Mouse (Mus musculus): Measurements from ENCODE around the gene Marf1. TPM values are rescaled to one million over a fixed set of nuclear protein-coding genes. Genes with fewer than 3 reads are reported as not detected.
"Not testable (repeated sequence)": the region's sequence is repeated elsewhere in the genome, so short reads cannot be mapped to it uniquely, and the experiment has no call there.

Gene Marf1
- total RNA-seq, 2 experiments from 2014 or later: 64.9 to 66.4 TPM

DNA sequence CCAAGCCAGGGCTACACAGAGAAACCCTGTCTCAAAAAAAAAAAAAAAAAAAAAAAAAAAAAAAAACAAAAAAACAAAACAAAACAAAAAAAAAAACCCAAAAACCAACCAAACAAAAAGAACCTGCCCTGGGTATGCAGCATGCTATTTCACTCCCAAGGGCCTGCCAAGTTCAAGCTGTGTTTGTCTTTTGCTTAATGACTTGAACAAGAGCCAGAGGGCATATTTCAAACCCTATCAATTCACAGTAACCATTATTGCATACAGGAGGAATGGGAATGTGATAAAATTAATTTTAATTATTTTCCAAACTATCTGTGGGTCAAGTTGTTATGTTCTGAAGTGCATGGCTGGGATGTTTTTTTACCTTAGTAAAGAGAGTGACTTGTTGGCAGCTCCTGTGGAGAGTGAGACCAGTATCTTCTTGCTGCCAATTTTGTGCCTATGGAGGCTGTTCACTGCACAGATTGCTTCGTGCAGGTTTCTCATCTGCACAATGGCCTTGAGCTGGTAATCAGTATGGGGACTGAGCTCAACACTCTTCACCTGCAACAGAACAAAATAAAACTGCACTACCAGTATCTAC, 25.1 kb downstream of the Marf1 start:
- DNase-seq: no peak

DNA sequence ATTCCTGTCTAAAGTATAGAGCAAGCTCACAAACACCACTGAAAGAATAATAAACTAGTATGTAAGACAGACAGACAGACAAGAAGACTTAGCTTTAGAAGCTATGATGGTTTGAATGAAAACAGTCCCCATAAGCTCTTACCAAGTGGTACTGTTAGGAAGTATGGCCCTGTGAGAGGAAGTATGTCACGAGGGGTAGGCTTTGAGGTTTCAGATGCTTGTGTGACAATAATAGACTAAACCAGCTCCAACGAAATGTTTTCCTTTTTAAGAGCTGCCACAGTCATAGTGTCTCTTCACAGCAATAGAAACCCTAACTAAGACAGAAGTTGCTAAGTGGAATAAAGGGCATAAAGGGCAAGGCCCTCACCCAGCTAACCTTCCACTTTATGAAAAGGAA, 28.1 kb downstream of the Marf1 start:
- DNase-seq: no peak

DNA sequence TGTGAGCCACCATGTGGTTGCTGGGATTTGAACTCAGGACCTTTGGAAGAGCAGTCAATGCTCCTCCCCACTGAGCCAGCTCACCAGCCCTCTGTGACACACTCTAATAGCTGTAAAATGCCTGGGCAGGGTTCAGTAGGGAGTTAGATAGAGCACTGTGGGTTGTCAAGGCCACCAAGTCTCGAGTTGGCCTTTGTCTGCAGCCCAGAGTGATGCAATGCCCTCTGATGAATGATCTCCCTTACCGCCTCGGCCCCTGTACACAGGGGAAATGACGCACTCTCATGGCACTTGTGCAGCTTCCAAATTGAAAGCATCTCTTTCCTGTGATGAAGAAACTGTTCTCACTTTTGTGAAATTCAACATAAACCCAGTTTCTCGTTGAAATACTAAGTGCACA, 31.3 kb downstream of the Marf1 start:
- peak; percentile 79 for DNase-seq

DNA sequence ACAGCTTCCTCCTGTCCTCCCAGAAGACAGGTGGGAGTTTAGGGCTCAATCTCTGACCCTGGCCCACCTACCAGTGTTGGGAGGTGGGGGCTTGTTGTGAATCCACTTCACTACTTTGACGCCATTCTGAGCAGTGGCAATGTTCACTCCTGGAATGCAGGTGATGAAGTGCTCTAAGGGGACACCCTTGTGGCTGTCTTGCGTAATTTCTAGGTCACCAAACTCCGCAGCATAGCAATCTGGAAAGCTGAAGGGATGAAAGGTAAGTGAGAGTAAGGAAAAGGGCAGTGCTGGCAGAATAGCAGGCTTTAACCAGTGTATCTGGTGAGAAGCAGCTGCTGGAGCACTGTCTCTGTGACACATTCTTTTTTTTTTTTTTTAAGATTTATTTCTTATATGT, 31.8 kb downstream of the Marf1 start:
- DNase-seq: no peak

DNA sequence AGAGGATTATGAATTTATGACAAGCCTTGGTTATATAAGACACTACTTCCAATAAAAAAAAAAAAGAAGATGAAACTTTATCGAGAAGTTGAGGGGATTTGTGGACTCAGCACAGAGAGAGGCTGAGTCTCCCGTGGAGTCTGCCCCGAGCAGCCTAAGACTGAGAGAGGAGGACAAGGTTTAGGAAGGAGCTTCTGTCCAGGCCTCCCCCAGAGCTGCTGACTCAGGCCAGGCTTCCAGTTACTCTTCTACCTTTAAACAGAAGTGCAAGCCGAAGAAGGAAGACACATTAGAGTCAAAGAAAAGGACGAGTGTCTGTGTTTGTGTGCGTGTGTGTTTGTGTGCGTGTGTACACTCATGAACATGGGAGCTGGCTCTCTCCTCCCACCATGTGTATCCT, 32.4 kb downstream of the Marf1 start:
- DNase-seq: no peak

DNA sequence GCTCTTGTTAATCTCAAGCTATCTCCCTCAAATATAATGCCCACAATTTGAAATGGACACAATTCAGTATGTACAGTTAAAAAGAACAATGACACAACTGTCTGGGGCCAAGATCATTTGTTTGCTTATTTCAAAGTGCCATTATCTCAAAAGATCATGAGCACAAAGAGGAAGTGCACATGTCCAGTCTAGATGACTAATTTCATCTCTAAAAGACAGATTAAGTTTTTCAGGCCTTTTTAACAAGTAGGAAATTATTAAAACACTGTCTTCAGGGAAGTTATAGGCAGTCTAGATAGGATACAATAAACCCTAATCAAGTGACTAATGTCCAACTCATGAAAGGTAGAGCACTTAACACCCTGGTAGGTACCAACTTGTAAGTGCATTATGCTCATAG, 34.2 kb downstream of the Marf1 start:
- no peak for DNase-seq

DNA sequence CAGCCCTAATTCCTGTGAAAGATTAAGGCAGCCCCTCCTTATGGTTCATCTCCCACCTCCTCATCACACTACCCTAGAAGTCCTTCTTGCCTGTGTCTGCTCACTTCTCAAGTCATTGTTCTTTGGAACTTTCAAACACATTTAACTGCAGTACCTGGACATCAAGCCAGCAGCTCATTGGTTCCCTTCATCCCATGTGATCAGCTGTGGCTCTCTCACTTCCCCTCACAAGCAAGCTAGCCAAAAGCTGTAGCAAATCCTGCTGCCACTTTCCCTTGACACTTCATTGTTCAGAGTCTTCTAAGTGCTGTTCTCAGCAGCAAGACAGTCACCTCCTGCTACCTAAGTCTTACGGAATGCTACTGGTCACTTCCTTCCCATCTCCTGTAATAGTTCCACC, 37.9 kb downstream of the Marf1 start:
- peak; percentile 8 for DNase-seq

DNA sequence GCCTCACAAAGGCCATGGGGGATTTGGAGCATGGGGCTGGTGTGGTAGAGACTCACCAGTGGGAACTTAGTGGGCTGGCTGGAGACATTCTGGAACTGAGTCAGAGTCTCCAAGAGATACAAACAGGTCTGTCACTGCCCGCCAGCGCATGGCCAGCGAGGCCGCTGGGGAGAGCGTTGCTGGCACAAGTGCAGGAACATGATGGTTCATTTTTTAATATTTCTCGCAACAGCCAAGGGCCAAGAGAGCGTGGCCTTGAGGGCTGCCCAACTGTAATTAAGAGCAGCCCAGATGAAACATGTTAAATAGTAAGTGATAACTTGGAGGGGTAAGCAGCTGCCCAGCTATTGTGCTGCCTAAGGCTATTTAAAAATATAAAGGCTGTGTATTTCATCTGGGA, 38.4 kb downstream of the Marf1 start:
- peak; percentile 61 for DNase-seq

DNA sequence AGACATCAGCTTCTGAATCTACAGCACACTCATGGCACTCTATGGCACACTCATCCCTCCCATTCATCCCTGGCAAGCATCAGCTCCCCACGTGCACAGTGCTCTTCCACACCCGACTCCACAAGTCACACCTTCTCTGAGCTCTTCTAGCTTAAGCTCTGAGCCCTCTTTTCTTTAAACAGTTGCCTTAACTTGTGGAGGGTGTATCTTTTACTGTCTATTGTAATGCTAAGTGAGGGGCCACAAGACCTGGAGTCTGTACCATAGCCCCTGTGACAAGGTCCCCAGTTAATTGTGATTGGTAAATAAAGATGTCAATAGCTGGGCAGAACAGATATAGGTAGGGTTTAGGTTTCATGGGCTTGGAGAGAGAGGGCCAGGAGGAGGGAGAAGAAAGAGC, 39.2 kb downstream of the Marf1 start:
- no peak for DNase-seq

DNA sequence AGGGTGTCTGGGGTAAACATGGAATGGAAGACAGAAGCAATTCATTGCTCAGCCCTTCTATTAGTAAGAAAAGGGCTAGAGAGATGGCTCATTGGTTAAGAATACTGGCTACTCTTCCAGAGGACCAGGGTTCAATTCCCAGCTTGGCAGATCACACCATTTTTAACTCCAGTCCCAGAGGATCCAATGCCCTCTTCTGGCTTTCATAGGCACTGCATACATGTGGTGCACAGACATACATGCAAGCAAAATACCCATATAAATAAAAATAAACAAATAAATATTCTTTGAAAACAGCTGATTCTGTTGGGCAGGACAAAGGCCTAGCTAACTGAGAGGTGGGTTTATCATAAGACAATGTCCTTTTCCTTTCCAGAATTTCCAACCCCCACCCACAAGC, 40.6 kb downstream of the Marf1 start:
- no peak for DNase-seq

DNA sequence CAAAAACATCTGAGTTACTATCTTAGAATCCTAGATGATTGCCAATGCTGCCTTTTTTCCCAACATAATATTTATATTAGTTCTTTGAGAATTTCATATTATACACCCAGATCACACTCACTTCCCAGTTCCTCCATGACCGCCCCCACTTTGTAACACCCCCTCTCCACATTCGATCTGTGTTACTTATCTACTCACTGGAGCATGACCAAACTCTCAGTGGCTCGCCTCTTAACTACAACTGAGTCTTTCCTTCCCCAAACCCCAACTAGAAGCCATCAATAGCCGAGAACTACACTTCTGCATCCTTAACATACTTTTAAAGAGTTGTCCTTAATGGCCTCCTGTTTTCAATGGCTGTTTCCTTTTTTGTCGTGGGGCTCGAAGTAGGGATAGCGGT, 41.6 kb downstream of the Marf1 start:
- no peak for DNase-seq

DNA sequence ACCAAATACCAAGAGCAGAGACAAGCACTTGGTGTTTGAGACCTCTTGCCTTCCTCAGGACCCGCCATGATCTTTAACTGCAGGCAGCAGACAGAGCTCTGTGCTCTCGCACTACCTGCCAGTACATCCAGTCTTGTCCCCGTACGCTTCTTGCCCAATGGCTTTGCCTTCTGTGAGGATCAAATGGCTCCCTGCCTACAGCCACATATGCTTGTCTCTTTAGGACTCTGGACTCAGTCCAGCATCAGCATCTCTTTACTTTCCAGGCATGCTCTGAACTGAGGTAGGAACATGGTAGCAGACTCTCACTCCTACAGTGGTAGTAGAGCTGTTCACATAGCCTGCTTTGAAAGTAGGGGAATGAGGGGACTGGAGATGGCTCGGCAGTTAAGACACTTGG, 42.2 kb downstream of the Marf1 start:
- no peak for DNase-seq

DNA sequence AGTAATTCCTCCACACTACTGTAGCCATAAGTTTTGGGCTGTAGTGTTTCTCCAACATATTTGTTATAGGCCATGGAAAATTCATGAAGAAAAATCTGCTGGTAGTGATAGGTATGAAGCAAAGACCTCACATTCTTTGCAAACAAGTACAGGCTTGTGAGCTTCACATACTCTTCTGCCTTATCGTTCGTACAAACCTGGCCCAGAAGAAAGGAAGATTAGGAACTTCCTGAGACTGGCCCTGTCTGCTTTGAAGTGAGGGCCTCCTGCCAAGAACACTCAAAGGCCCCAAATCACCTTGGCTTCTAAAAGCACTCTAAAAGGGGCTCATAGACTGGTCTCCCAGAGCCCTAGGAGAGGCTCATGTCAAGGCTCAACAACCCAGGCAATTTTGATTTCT, 45.9 kb downstream of the Marf1 start:
- DNase-seq: no peak

DNA sequence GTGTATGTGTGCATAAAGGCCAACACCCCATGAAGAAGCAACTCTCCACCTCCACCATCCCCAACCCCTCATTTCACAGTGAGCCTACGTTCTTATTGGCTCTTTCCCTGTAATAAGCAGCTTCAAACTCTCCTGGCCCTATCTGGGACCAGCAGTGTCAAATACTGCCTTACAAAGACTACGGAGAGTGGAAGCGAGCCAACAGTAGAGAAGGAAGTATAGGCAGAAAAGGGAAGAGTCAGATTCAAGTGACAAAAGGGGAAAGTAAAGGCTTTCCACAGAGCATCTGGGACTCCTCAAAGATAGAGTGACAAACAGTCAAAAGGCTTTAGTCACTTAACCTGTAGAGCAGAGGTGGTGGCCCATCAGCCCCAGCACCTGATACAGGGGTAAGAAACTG, 50.4 kb downstream of the Marf1 start:
- DNase-seq: no peak

DNA sequence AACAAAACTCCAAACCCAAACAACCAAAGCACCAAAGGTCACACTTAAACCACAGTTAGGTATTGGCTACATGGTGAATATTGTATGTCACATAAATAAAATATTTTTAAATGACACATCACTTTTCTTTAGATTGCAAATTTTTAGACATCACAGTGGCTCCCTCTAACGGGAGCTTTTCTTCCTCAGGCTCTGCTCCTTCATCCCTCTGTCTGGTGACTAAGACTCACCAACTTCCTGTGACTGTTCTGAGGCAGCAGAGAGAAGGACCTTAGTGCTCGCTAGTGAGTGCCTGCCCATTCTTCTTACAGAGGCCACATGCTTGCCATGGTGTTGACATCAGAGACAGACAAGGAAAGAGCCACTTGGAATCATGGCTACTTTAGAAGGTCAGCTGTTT, 51.0 kb downstream of the Marf1 start:
- DNase-seq: no peak

DNA sequence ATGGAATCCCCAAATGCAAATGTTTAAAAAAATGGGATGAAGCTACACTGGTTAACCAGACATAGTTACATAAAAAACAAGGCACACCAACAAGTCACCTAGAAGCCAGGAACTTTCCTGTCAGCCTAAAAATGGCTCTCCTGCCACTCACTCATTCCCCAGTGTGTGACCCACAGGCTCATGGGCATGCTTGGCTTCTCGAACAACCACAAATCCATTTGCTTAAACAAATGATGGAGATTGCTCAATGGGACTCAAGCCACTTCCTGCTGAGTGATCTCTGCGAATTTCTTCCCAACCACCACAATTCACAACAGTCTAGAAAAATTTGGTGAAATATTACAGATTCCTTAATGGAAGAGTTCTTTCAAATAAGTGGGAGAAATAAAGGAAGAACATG, 52.2 kb downstream of the Marf1 start:
- no peak for DNase-seq

DNA sequence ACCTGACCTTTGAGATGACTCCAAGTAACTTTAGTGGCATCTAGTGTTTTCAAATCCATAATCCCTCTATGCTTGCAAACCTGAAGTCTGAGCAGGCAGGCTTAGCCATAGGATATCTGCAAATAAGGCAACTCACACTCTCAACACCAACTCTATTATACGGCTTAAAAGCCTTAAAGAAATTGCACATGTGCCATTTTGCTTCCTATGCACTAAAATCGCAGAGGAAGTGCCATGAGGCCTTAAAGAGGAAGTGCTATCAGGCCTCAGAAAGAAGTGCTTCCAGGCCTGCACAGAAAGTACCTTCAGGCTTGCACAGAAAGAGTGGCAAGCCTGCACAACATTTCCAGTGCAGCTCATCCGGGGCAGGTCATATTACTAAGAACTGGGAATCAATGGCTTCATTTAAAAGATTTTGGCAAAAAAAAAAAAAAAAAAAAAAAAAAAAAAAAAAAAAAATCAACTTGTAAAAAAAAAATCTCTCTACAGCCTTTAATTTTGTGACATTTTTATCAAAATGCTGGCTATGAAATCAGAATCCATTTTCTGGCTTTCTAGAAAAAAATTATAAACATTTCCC, 53.4 kb downstream of the Marf1 start:
- no peak for DNase-seq

DNA sequence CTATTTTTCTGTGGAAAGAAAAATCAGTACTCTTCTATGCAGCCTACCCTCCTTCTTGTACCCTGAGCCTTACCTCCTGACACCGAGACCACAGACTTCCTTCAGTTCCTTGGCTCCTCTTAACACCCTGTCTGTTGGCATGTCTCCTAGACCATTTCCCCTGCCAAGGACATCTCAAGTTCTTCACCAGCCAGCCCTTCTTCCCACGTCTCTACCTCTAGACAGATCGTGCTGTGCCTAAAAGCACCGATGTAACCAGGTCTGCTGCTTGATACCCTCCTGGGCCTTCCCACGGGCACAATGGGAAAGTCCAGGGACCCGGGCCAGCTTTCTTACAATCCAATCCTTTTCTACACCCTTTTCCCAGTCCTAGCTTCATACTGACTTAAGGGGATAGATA, 57.3 kb downstream of the Marf1 start:
- DNase-seq: no peak

DNA sequence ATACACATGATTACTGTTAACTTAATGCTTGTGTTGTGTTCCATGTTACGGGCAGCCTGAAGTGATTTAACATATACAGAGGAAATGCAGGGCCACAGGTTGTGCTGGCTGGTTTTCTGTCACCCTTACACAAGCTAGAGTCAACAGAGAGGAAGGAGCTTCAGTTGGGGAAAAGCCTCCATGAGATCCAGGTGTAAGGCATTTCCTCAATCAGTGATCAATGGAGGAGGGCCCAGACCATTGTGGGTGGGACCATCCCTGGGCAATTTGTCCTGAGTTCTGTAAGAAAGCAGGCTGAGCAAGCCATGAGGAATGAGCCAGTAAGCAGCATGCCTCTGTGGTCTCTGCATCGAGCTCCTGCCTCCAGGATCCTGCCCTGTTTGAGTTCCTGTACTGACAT, 71.4 kb downstream of the Marf1 start:
- DNase-seq: no peak

DNA sequence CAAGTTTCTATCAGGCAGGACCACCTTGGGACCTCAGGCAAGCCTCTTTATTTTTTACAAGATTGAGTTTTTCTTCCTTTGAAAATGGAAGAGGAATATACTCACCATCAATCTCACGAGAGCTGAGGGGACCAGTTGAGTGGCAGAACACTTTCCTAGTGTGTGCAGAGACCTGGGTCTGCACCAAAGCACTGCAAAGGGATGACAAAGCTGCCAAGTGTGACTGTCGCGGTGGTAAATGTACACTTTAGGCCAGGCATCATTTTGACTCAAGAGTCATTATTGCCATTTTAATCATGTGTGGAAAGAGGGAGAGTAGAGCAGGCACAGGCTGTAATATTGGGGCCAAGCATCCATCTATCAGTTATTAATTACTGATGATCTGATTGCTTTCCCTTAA, 73.9 kb downstream of the Marf1 start:
- DNase-seq: no peak

DNA sequence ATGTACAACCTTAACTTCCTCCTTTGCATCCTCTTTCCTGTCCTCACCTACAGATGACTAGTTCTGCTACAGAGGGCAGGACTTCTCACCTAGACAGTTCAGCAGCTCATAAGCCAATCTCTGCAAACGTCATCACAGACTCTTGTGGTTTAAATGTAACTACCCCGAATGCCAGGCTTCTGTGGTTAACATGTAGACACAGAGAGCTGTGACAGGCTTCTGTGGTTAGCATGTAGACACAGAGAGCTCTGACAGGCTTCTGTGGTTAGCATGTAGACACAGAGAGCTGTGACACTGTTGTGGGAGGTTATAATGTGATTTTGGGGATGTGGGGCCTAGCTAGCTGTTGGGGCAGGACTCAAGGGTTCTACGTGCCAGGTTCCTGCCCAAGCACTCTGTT, 74.9 kb downstream of the Marf1 start:
- no peak for DNase-seq

DNA sequence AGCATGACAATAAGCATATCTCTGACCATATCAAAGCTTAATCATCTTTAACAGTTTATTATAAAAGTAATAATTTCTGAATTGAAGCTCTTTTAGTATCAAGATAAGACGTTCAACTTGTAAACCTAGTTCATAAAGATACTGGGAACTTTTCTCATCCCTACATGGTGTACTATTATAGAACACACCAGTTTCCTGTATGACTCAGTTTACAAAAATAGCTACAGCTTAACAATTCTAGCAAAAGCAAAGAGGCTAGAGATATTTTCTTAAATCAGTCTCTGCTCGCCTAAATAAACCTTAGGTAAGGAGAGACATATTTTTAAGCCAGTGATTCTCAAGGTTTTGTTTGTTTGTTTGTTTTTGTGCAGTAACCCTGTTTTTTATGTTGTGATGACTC, 80.2 kb downstream of the Marf1 start:
- no peak for DNase-seq

DNA sequence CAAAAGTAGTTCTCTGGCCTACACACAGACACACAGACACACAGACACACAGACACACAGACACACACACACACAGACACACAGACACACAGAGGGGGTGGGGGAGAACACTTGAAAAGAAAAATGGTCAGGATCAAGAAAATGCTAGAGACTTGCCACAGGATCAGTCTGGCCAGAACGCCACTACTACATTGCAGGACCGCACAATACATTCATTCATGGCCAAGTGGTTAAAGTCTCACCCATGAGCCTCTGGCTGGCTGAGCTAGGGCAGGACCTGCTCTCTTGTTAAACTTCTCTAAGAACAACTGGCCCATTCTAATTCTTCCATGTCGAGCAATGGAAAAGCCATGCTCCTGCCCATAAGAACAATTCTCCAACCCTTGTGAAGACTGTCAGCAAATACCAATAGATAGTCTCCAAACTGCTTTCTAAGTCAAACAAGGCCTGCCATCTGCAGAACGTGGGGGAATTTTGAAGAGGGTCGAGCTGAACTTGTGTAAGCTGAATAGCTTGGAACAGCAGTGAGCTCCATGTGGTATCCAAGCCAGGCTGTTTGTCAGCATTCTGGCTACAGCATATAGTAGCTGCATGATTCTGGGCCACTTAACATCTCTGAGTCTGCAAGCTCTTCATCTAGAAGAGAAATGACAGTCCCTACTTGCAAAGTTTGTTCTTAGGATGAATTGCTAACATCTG, 92.5 kb downstream of the Marf1 start:
- no peak for DNase-seq

DNA sequence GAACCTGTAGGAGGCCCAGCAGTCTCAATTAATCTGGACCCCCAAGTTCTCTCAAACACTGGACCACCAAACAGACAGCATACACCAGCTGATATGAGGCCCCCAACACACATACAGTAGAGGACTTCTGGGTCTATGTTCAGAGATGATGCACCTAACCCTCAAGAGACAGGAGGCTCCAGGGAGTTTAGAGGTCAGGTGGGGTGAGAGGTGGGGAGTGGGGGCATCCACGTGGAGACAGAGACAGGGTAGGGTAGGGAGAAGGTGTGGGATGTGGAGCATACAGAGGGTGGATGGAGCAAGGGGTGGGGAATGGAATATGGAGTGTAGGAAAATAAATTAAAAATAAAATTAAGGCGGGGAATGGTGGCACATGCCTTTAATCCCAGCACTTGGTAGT, 94.5 kb downstream of the Marf1 start:
- not testable (repeated sequence) for DNase-seq

Measured in adrenal gland, postnatal 10 days (tissue).